Mouse (Mus musculus) embryonic facial prominence, embryonic 12.5 days (tissue): ENCODE data around the gene Exoc2. TPM values are rescaled to one million over a fixed set of nuclear protein-coding genes. Genes with fewer than 3 reads are reported as not detected.
A peak's percentile ranks its signal among the peaks of the same experiment; 100 is the strongest.

Source experiments
- ATAC-seq: fragments of 200-750 bp; cut with Nextera tagmentation; 2 replicates; pipeline ENCODE4 v1.8.0; 2017; ENCODE audit not compliant: insufficient number of reproducible peaks, insufficient read depth, low FRiP score, low TSS enrichment
- H3K27ac ChIP-seq: fragments of 300-500 bp; sonication (generic); 2 replicates; pipeline ENCODE4 v1.5.1; 2016; ENCODE audit warnings: mild to moderate bottlenecking
- H3K27me3 ChIP-seq: fragments of 300-500 bp; sonication (generic); 2 replicates; pipeline ENCODE4 v1.6.1; 2016; ENCODE audit warnings: mild to moderate bottlenecking, moderate library complexity
- H3K36me3 ChIP-seq: fragments of 300-500 bp; sonication (generic); 2 replicates; pipeline ENCODE4 v1.6.1; 2016; ENCODE audit warnings: mild to moderate bottlenecking
- H3K4me1 ChIP-seq: fragments of 300-500 bp; sonication (generic); 2 replicates; pipeline ENCODE4 v1.6.1; 2016
- H3K4me2 ChIP-seq: fragments of 300-500 bp; sonication (generic); replicated peaks from 2 replicates; pipeline ENCODE4 v1.6.1; 2016; ENCODE audit warnings: mild to moderate bottlenecking, moderate library complexity
- H3K4me3 ChIP-seq: fragments of 300-500 bp; sonication (generic); 2 replicates; pipeline ENCODE4 v1.5.1; 2016; ENCODE audit warnings: mild to moderate bottlenecking
- H3K9ac ChIP-seq: fragments of 300-500 bp; sonication (generic); 2 replicates; pipeline ENCODE4 v1.6.1; 2016; ENCODE audit warnings: mild to moderate bottlenecking, moderate library complexity
- H3K9me3 ChIP-seq: fragments of 300-500 bp; sonication (generic); 2 replicates; pipeline ENCODE4 v1.6.1; 2016; ENCODE audit warnings: mild to moderate bottlenecking, moderate library complexity
- WGBS: fragments of 180-500 bp; shearing (Covaris S2); methylation state at CpG from one replicate; pipeline ENCODE4 v1.1.7; 2016; 5-methylcytosine and 5-hydroxymethylcytosine counted together
- polyA plus RNA-seq: library from polyadenylated mRNA; unstranded; fragments of >200 nt; fragmentation: Nextera tagmentation; extraction: Ambion mirVana; gene quantifications from 2 replicates; pipeline ENCODE4 v1.2.1, GENCODE M21; 2016

Gene Exoc2
- polyA plus RNA-seq, 1 experiment from 2014 or later, result 40.8 TPM

DNA sequence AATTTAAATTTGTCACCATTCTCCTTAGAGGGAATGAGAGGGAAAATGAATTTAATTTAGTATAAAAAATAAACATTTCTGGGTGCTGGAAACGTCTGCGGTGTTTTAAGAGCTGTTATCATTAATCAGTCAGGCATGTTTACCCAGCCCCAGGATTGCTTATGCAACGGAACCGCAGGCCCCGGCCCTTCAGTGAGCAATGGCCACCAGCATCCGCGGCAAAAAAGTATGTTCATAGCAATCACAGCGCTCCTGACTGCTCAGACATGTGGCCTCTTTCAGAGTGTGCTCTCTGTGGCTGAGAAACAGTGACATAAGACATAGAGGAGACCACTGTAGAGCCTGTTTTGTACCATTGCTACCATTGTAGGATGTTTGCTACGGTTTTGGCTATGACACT lies 16.3 kb upstream of the Exoc2 start:
- H3K9ac ChIP-seq, result no peak overlapping the region
- no peak for ATAC-seq
- H3K4me3 ChIP-seq, result no peak overlapping the region
- H3K4me1 ChIP-seq, result peaks cover 11% of the 10 kb centered on the region
- H3K27ac ChIP-seq, result no peak overlapping the region
- H3K4me2 ChIP-seq, result no peak overlapping the region
- WGBS, result 64% methylated on average over 9 of the region's 9 CpGs
- no peaks in the 10 kb centered on the region for H3K9me3 ChIP-seq
- 0 out of 2 replicates have a peak, but pooled peaks cover 10% of the 10 kb centered on the region for H3K27me3 ChIP-seq
- no peaks in the 10 kb centered on the region for H3K36me3 ChIP-seq

DNA sequence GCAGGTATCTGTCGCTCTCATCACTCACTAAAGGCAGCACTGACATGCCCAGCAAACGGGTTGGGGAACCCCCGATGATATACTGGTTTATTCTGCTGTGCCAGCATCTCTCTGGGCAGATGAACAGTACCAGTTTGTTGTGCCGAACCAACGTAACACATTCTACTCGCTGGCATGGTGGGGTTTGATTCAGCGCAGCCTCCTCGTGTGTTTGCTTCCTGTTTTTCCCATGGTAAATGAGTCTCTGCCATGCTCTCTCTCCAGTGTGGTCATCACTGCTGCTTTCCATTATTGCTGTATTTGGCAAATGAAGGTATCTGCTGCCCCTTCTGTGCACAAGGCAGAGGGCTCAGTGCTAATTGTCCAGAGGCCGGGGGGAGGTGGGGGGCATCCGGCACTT lies 15.8 kb upstream of the Exoc2 start:
- no peaks in the 10 kb centered on the region for H3K9me3 ChIP-seq
- H3K4me2 ChIP-seq, result no peak overlapping the region
- ATAC-seq, result no peak
- no peak overlapping the region for H3K27ac ChIP-seq
- WGBS, result 78% methylated on average over 10 of the region's 10 CpGs
- no peaks in the 10 kb centered on the region for H3K36me3 ChIP-seq
- H3K4me3 ChIP-seq, result no peak overlapping the region
- H3K4me1 ChIP-seq, result peaks cover 11% of the 10 kb centered on the region
- H3K9ac ChIP-seq, result no peak overlapping the region
- H3K27me3 ChIP-seq, result 0 out of 2 replicates have a peak, but pooled peaks cover 10% of the 10 kb centered on the region

DNA sequence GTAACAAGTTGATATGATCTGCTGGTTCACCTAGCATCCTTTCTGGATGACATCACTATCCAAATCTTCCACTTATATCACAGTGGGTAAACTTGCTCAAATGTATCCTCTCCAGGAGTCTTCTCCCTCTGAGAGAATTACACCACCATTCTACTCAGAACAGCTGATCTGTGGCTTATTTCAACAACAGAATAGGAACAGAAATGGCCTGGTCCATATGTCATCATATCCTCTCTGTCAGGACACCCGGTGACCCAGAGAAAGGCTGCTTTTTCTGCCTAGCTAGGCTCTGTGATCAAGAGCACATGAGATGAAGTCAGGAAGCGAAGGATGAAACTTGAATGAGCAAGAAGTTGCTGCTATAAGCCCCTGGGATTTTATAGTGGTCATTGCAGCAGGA lies 13.8 kb upstream of the Exoc2 start:
- 89% methylated on average over 2 of the region's 2 CpGs for WGBS
- Histone ChIP-seq H3K27me3 (0 out of 2 replicates have a peak, but pooled peaks cover 6% of the 10 kb centered on the region), H3K36me3 (no peaks in the 10 kb centered on the region), H3K27ac (no peak overlapping the region), H3K4me2 (no peak overlapping the region), H3K4me3 (no peak overlapping the region), H3K4me1 (peaks cover 7% of the 10 kb centered on the region), H3K9me3 (no peaks in the 10 kb centered on the region), H3K9ac (no peak overlapping the region)
- ATAC-seq, result no peak

DNA sequence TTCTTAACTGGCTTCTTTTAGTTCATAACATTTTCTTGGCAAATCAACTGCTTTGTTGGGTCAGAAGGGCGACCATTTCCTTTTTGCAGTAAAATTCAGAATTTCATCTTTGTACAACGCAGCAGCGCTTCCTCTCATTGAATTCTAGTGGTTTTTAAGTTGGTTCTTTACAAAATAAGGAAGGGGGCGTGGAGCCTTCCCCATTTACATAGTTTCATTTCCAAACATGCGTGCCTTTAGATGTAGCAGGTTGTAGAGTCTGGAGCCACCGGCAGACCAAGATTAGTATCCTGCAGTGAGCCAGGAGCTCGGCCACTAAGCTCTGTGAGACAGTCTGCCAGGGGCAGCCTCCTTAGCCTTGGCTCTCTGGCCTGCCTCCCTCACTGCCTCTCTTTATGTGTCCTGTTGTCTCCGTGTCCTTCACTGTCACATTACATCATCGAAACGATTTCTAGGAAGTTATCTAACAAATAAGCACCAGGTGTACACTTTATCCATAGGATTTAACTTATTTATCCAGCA lies 13.1 kb upstream of the Exoc2 start:
- peaks cover 7% of the 10 kb centered on the region for H3K4me1 ChIP-seq
- H3K4me3 ChIP-seq, result no peak overlapping the region
- 76% methylated on average over 10 of the region's 10 CpGs for WGBS
- H3K4me2 ChIP-seq, result no peak overlapping the region
- no peak overlapping the region for H3K27ac ChIP-seq
- H3K9me3 ChIP-seq, result no peaks in the 10 kb centered on the region
- no peaks in the 10 kb centered on the region for H3K36me3 ChIP-seq
- 0 out of 2 replicates have a peak, but pooled peaks cover 5% of the 10 kb centered on the region for H3K27me3 ChIP-seq
- no peak for ATAC-seq
- no peak overlapping the region for H3K9ac ChIP-seq

DNA sequence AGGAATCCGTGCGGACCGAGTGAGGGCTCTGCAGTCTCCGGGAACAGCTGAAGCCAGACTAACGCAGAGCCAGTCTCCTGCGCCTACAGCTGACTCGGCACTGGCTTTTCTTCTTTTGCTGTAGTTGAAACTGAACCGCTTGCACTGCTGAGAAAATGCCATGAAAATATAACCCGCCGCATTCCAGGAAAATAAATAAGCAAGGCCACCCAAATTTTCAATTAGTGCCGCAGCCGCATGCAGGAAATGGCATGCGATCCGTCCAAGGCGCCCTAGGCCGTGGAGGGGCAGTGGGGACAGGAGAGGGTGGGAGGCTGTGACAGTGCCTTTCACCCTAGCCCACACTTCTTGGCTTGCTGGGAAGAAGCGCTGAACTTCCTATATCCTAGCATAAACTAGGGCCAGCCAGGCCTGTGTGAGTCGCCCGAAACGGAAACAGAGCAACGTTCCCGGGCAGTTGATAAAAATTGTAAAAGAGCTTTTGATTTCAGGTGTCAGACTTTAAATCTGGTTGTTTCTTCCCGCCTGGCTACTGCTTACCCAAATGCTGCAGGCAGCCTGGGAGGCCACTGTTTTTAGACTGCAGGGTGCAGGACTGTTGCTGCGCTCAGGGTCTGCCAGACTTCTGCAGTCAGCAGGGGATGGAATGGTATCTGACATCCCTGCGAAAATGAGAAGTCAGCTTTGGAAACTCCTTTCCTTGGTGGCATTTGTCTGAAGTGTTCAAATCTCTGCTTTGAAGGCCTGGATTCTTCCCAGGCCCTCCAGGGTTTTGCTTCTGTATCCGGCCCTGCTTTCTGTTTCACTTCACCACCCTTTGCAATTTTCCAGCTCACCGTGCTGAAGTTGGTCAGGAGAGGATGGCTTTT lies 11.9 kb upstream of the Exoc2 start:
- 0 out of 2 replicates have a peak, but pooled peaks cover 2% of the 10 kb centered on the region for H3K27me3 ChIP-seq
- peak overlapping the region; percentile 59 for H3K27ac ChIP-seq
- no peak for ATAC-seq
- H3K36me3 ChIP-seq, result no peaks in the 10 kb centered on the region
- H3K4me3 ChIP-seq, result peak overlapping the region; percentile 27
- peak overlapping the region; percentile 49 for H3K4me2 ChIP-seq
- no peaks in the 10 kb centered on the region for H3K9me3 ChIP-seq
- H3K4me1 ChIP-seq, result peaks cover 7% of the 10 kb centered on the region
- H3K9ac ChIP-seq, result peak overlapping the region; percentile 42
- 9% methylated on average over 27 of the region's 27 CpGs for WGBS

DNA sequence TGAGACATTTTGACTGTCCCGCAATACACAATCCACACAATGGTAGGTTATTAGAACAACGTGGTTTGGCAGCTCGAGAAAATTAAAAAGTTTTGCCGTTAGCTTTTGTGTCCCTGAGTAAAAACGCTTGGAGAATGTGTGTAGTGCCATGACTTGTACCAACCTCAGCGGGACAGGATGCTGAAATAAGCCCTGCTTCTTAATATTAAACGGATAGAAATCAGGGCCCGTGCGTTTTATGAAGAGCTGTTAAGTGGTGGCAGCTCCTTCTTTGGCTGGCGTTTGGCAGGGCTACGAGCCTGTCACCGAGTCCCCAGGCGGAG lies 11.3 kb upstream of the Exoc2 start:
- peak overlapping the region; percentile 49 for H3K4me2 ChIP-seq
- peak overlapping the region; percentile 42 for H3K9ac ChIP-seq
- H3K4me3 ChIP-seq, result peak overlapping the region; percentile 27
- no peaks in the 10 kb centered on the region for H3K36me3 ChIP-seq
- 17% methylated on average over 13 of the region's 13 CpGs for WGBS
- H3K4me1 ChIP-seq, result peaks cover 7% of the 10 kb centered on the region
- H3K27ac ChIP-seq, result peak overlapping the region; percentile 59
- 0 out of 2 replicates have a peak, but pooled peaks cover 2% of the 10 kb centered on the region for H3K27me3 ChIP-seq
- no peak for ATAC-seq
- no peaks in the 10 kb centered on the region for H3K9me3 ChIP-seq

DNA sequence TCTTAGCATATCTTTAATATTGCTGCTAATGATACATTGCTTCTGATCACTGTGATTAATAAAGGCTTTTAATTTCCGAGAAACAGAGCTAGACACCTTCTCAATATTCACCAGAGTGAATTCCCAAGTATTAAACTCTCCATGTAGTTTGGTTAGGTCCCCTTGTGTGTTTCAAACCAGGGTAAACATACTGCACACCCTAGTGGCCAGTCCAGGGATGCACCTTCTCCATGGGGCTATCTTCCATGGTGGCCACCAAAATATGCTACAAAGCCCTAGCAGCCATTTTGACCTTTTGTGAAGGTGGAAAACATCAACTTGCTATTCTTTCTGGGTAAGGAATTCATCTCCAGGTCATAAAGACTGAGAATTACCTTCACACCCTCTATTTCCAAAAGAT lies 7.8 kb upstream of the Exoc2 start:
- no peak overlapping the region for H3K27ac ChIP-seq
- 0 out of 2 replicates have a peak, but pooled peaks cover 2% of the 10 kb centered on the region for H3K27me3 ChIP-seq
- H3K36me3 ChIP-seq, result no peaks in the 10 kb centered on the region
- H3K4me1 ChIP-seq, result peaks cover 7% of the 10 kb centered on the region
- WGBS, result 63% methylated on average over 1 of the region's 1 CpGs
- H3K9me3 ChIP-seq, result no peaks in the 10 kb centered on the region
- no peak overlapping the region for H3K4me3 ChIP-seq
- H3K4me2 ChIP-seq, result no peak overlapping the region
- no peak for ATAC-seq
- H3K9ac ChIP-seq, result no peak overlapping the region

DNA sequence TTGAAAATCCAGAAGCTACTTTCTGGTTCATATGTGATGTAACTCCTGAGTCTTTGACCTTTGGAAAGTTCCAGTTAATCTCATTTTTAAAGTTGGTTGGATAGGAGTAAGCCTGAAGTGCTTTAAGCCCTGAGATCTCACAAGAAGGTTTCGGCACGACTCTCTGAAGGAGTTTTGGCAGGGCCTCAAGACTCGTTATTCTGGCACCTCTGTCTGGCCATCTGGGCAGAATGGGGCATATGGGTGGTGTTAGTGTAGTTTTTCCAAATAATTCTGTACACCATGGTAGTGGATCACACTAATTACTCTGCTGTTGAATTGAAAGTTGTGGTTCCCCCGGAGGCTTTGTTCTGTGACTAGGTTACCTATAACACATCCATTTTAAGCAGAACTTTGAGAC lies 4.3 kb upstream of the Exoc2 start:
- ATAC-seq, result no peak
- H3K4me3 ChIP-seq, result no peak overlapping the region
- no peaks in the 10 kb centered on the region for H3K4me1 ChIP-seq
- 73% methylated on average over 4 of the region's 4 CpGs for WGBS
- H3K27ac ChIP-seq, result no peak overlapping the region
- H3K27me3 ChIP-seq, result no peaks in the 10 kb centered on the region
- H3K9me3 ChIP-seq, result no peaks in the 10 kb centered on the region
- no peak overlapping the region for H3K4me2 ChIP-seq
- no peaks in the 10 kb centered on the region for H3K36me3 ChIP-seq
- H3K9ac ChIP-seq, result no peak overlapping the region

DNA sequence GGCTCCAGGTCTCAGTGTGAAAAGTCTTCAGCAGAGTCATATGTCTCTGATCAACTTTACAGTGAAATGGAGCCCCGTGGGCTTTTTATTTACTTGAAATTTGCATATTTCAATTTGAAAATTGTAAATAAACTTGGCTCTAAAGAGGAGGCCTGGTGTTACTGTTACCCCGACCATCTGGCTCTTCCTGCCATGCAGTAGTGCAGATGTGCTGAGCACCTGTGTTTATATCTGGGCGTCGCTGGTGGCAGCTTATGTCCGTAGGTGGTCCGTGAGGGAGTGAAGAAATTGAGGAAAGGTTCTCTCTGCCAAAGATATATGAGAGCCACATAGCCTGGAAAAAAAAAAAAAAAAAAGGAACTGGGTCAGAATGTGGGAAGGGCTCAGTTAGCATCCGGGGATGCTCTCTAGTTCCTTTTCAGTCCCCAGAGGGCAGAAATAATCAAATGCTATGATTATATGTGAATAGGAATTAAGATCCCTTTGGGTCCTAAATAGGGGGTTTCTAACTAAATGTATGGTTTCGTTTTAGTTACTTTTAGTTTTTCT lies 2.7 kb upstream of the Exoc2 start:
- no peak overlapping the region for H3K9ac ChIP-seq
- H3K36me3 ChIP-seq, result no peaks in the 10 kb centered on the region
- no peaks in the 10 kb centered on the region for H3K9me3 ChIP-seq
- no peaks in the 10 kb centered on the region; the same call in 1 of the 2 replicates for H3K4me1 ChIP-seq
- 47% methylated on average over 8 of the region's 8 CpGs for WGBS
- ATAC-seq, result no peak
- H3K4me2 ChIP-seq, result no peak overlapping the region
- 0 out of 2 replicates have a peak overlapping the region, but pooled peaks have one; percentile 36 for H3K27ac ChIP-seq
- no peaks in the 10 kb centered on the region for H3K27me3 ChIP-seq
- no peak overlapping the region for H3K4me3 ChIP-seq

DNA sequence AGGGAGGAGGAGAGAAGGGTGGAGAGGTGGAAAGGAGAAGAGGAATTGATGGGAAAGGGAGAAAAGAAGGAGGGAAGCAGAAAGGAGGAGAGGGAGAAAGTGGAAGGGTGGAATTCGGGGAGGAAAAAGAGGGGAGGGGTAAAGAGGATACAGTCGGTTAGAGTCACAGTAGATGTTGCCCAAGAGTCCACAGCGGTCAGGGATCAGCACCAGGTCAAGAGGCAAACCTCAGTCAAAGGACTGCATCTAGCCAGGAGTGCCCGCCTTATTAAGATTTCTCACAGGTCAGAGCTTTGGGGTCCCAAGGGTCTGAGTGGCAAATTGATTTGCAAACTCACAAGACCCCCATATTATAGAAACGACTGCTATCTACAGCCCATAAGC lies 346 bp upstream of the Exoc2 start:
- ATAC-seq, result 0 out of 2 replicates have a peak, but pooled peaks have one; percentile 54
- Histone ChIP-seq H3K36me3 (no peaks in the 10 kb centered on the region), H3K4me1 (peaks cover 3% of the 10 kb centered on the region; the same call in 1 of the 2 replicates), H3K27me3 (no peaks in the 10 kb centered on the region), H3K9me3 (no peaks in the 10 kb centered on the region), H3K9ac (peak overlapping the region; percentile 80), H3K4me2 (peak overlapping the region; percentile 67), H3K4me3 (peak overlapping the region; percentile 90), H3K27ac (peak overlapping the region; percentile 87; the same call in 1 of the 2 replicates)
- 16% methylated on average over 5 of the region's 5 CpGs for WGBS

DNA sequence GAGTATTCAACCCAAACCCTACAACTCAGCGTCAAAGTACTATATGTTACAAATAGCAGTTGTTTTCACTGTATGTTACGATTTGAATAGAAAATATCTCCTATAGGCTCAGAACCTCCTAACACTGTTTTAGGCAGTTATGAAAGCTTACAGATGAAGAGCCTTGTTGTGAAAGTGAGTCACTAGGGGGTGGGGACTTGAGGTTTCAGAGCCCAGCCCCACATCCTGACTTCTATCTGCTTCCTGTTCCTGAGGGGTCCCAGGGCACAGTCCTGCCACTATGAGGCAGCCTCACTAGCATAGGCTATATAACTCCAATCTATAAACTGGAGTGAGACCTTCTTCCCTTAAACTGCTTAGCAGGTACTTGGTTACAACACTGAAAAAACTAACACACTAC lies 1.8 kb downstream of the Exoc2 start:
- Histone ChIP-seq H3K27ac (no peak overlapping the region), H3K27me3 (no peaks in the 10 kb centered on the region), H3K9me3 (no peaks in the 10 kb centered on the region), H3K4me1 (peaks cover 8% of the 10 kb centered on the region), H3K4me3 (no peak overlapping the region), H3K36me3 (no peaks in the 10 kb centered on the region), H3K9ac (no peak overlapping the region), H3K4me2 (no peak overlapping the region)
- 88% methylated on average over 2 of the region's 2 CpGs for WGBS
- no peak for ATAC-seq

DNA sequence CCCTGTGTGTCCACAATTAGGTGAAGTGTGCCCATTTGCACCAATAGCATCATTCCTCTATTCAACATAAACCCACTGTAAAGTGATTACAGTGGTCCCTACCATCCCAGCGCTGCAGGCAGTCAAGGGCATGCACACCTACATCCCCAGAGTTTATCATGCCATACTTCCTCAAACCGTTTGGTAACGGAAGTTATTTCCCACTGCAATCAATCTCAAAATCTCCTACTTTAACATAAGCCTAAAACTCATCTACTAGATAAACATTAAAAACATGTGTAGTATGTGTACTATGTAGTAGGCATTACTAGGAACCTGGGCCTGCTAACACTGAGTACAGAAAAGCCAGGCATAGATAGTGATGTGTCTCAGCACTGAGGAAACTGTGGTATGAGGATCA lies 2.8 kb downstream of the Exoc2 start:
- Histone ChIP-seq H3K4me3 (no peak overlapping the region), H3K27ac (no peak overlapping the region), H3K27me3 (no peaks in the 10 kb centered on the region), H3K9me3 (no peaks in the 10 kb centered on the region), H3K9ac (no peak overlapping the region), H3K36me3 (no peaks in the 10 kb centered on the region), H3K4me1 (peaks cover 17% of the 10 kb centered on the region), H3K4me2 (no peak overlapping the region)
- WGBS, result 84% methylated on average over 3 of the region's 3 CpGs
- ATAC-seq, result no peak
